Mouse (Mus musculus) ES-E14 (cell line): Measurements from ENCODE around the gene Cdk5.

Experiments used
- CHD2 ChIP-seq: IDR thresholded peaks from 2 replicates; pipeline ENCODE4 v1.6.1; 2014; ENCODE audit warnings: mild to moderate bottlenecking, low read depth, low read length, inconsistent platforms
- HCFC1 ChIP-seq: IDR thresholded peaks from 2 replicates; pipeline ENCODE4 v1.6.1; 2012; ENCODE audit warnings: low read length, inconsistent platforms, borderline replicate concordance; ENCODE audit not compliant: insufficient read depth
- MAFK ChIP-seq: IDR thresholded peaks from 2 replicates; pipeline ENCODE4 v1.6.1; 2014; ENCODE audit warnings: mild to moderate bottlenecking, low read depth, low read length, inconsistent platforms; ENCODE audit not compliant: insufficient read depth
- ZC3H11A ChIP-seq: IDR thresholded peaks from 2 replicates; pipeline ENCODE4 v1.6.1; 2012; ENCODE audit warnings: low read depth, mild to moderate bottlenecking, inconsistent platforms, low read length, borderline replicate concordance
- ZNF384 ChIP-seq: IDR thresholded peaks from 2 replicates; pipeline ENCODE4 v1.6.1; 2012; ENCODE audit warnings: low read depth, low read length, inconsistent platforms

DNA sequence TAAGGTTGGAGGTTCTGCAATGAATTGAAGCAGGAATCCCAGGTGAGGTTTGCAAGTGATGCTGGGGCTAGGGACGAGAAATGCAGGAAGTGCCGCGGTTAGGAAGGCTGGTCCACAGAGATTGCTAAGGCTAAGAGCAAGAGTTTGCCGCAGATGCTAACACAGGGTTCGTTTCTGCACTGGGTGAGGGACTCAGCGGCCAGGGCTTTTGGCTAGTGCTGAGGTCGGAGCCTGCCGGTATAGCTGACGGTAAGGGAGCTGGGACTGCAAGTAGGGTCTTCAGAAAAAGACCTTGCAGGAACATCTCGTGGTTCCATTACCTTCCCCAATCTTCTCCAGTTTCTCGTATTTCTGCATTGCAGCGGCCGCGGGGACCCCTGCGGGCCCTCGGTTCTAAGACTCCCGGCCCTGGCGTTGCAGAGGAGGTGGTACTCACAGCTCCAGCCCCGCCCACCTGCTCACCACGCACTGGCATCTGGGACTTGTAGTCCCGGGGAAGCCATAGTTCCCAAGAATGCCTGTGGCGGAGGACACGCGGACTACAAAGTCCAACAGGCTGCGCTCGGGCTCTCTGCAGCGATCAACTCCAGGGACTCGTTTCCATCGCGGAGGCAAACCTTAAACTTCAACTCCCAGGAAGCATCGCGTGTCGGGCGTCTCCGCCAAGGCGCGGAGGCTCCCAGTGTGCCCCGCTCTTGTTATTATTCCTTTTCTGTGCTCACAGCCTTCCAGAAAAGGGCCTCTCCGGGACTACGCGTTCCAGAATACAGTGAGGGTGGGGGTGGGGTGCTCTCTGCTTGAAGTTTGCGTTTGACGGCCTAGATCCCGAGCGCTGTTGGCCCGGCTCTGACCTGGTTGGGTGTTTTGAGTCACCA lies at the start of gene Cdk5, which contains the start of gene Slc4a2:
- TF ChIP-seq ZC3H11A (no peak), MAFK (no peak), ZNF384 (no peak), HCFC1 (peak; percentile 99), CHD2 (peak; percentile 82; the same call in 1 of the 2 replicates)
